Mouse (Mus musculus): Measurements from ENCODE around the gene Snd1. TPM values are rescaled to one million over a fixed set of nuclear protein-coding genes. Genes with fewer than 3 reads are reported as not detected.

The Snd1 gene
- polyA plus RNA-seq, 1 experiment from 2014 or later: 34.9 TPM

- Histone ChIP-seq H3K4me1 (ENCODE audit: insufficient read depth) (peaks cover 8% of the 10 kb centered on the region), H3K27ac (ENCODE audit: low read depth) (no peak overlapping the region), H3K9ac (replicated peaks) (no peak overlapping the region), H3K27me3 (ENCODE audit: insufficient read depth, low read length) (no peaks in the 10 kb centered on the region), H3K4me3 (ENCODE audit: low read depth, low read length) (no peak overlapping the region), H3K36me3 (replicated peaks; ENCODE audit: insufficient read depth, low read length) (0 out of 2 replicates have a peak, but pooled peaks cover 3% of the 10 kb centered on the region), H3K4me2 (ENCODE audit: low read depth, low read length) (no peak overlapping the region), H3K9me3 (ENCODE audit: low read length) (no peaks in the 10 kb centered on the region)
- ATAC-seq (no peak), DNase-seq (no peak)
- 81% methylated on average over 2 of the region's 2 CpGs for WGBS (ENCODE audit: insufficient replicate concordance)
- no peak for TF ChIP-seq CTCF (IDR thresholded peaks at IDR 0.05; ENCODE audit: low read depth)
- no peak for TF ChIP-seq EP300 (IDR thresholded peaks at IDR 0.05; ENCODE audit: low read depth)
These were observed 378.7 kb downstream of the Snd1 start for GRCm38 (mm10) chr6:28853654-28854053.

- H3K9ac ChIP-seq (replicated peaks): no peak overlapping the region
- TF ChIP-seq EP300 (IDR thresholded peaks at IDR 0.05; ENCODE audit: low read depth) (no peak), CTCF (IDR thresholded peaks at IDR 0.05; ENCODE audit: low read depth) (no peak)
- no peak overlapping the region for H3K27ac ChIP-seq (ENCODE audit: low read depth)
- DNase-seq (no peak), ATAC-seq (no peak)
- peaks cover 8% of the 10 kb centered on the region for H3K4me1 ChIP-seq (ENCODE audit: insufficient read depth)
- WGBS (ENCODE audit: insufficient replicate concordance): 81% methylated on average over 8 of the region's 8 CpGs
- no peak overlapping the region for H3K4me3 ChIP-seq (ENCODE audit: low read depth, low read length)
- no peaks in the 10 kb centered on the region for H3K27me3 ChIP-seq (ENCODE audit: insufficient read depth, low read length)
- no peaks in the 10 kb centered on the region for H3K9me3 ChIP-seq (ENCODE audit: low read length)
- no peak overlapping the region for H3K4me2 ChIP-seq (ENCODE audit: low read depth, low read length)
- H3K36me3 ChIP-seq (replicated peaks; ENCODE audit: insufficient read depth, low read length): 0 out of 2 replicates have a peak, but pooled peaks cover 6% of the 10 kb centered on the region
These were observed 379.7 kb downstream of the Snd1 start for GRCm38 (mm10) chr6:28854598-28854997.

GRCm38 (mm10) chr6:28855442-28855841 is 380.5 kb downstream of the Snd1 start:
- ATAC-seq (no peak), DNase-seq (no peak)
- Histone ChIP-seq H3K4me1 (ENCODE audit: insufficient read depth) (peaks cover 8% of the 10 kb centered on the region), H3K27ac (ENCODE audit: low read depth) (no peak overlapping the region), H3K9ac (replicated peaks) (no peak overlapping the region), H3K4me3 (ENCODE audit: low read depth, low read length) (no peak overlapping the region), H3K4me2 (ENCODE audit: low read depth, low read length) (no peak overlapping the region), H3K27me3 (ENCODE audit: insufficient read depth, low read length) (no peaks in the 10 kb centered on the region), H3K9me3 (ENCODE audit: low read length) (no peaks in the 10 kb centered on the region), H3K36me3 (replicated peaks; ENCODE audit: insufficient read depth, low read length) (0 out of 2 replicates have a peak, but pooled peaks cover 6% of the 10 kb centered on the region)
- TF ChIP-seq EP300 (IDR thresholded peaks at IDR 0.05; ENCODE audit: low read depth) (no peak), CTCF (IDR thresholded peaks at IDR 0.05; ENCODE audit: low read depth) (no peak)
- WGBS (ENCODE audit: insufficient replicate concordance): 68% methylated on average over 3 of the region's 3 CpGs

GRCm38 (mm10) chr6:28856789-28857188 is 381.9 kb downstream of the Snd1 start:
- DNase-seq (no peak), ATAC-seq (no peak)
- Histone ChIP-seq H3K27ac (ENCODE audit: low read depth) (no peak overlapping the region), H3K27me3 (ENCODE audit: insufficient read depth, low read length) (no peaks in the 10 kb centered on the region), H3K4me1 (ENCODE audit: insufficient read depth) (peaks cover 8% of the 10 kb centered on the region), H3K9me3 (ENCODE audit: low read length) (no peaks in the 10 kb centered on the region), H3K9ac (replicated peaks) (no peak overlapping the region), H3K4me3 (ENCODE audit: low read depth, low read length) (no peak overlapping the region), H3K4me2 (ENCODE audit: low read depth, low read length) (no peak overlapping the region), H3K36me3 (replicated peaks; ENCODE audit: insufficient read depth, low read length) (0 out of 2 replicates have a peak, but pooled peaks cover 6% of the 10 kb centered on the region)
- WGBS (ENCODE audit: insufficient replicate concordance): 49% methylated on average over 4 of the region's 4 CpGs
- TF ChIP-seq CTCF (IDR thresholded peaks at IDR 0.05; ENCODE audit: low read depth) (no peak), EP300 (IDR thresholded peaks at IDR 0.05; ENCODE audit: low read depth) (no peak)

- Histone ChIP-seq H3K27me3 (ENCODE audit: insufficient read depth, low read length) (no peaks in the 10 kb centered on the region), H3K9ac (replicated peaks) (no peak overlapping the region), H3K4me3 (ENCODE audit: low read depth, low read length) (no peak overlapping the region), H3K4me1 (ENCODE audit: insufficient read depth) (peaks cover 8% of the 10 kb centered on the region), H3K36me3 (replicated peaks; ENCODE audit: insufficient read depth, low read length) (0 out of 2 replicates have a peak, but pooled peaks cover 6% of the 10 kb centered on the region), H3K27ac (ENCODE audit: low read depth) (no peak overlapping the region), H3K9me3 (ENCODE audit: low read length) (no peaks in the 10 kb centered on the region), H3K4me2 (ENCODE audit: low read depth, low read length) (no peak overlapping the region)
- DNase-seq (no peak), ATAC-seq (0 out of 2 replicates have a peak, but pooled peaks have one; percentile 17)
- WGBS (ENCODE audit: insufficient replicate concordance): 38% methylated on average over 2 of the region's 2 CpGs
- TF ChIP-seq CTCF (IDR thresholded peaks at IDR 0.05; ENCODE audit: low read depth) (no peak), EP300 (IDR thresholded peaks at IDR 0.05; ENCODE audit: low read depth) (no peak)
These were observed 382.6 kb downstream of the Snd1 start for GRCm38 (mm10) chr6:28857198-28858180.

- 0 out of 2 replicates have a peak, but pooled peaks cover 6% of the 10 kb centered on the region for H3K36me3 ChIP-seq (replicated peaks; ENCODE audit: insufficient read depth, low read length)
- TF ChIP-seq EP300 (IDR thresholded peaks at IDR 0.05; ENCODE audit: low read depth) (no peak), CTCF (IDR thresholded peaks at IDR 0.05; ENCODE audit: low read depth) (no peak)
- no peaks in the 10 kb centered on the region for H3K27me3 ChIP-seq (ENCODE audit: insufficient read depth, low read length)
- WGBS (ENCODE audit: insufficient replicate concordance): 75% methylated on average over 2 of the region's 2 CpGs
- H3K4me2 ChIP-seq (ENCODE audit: low read depth, low read length): no peak overlapping the region
- H3K9ac ChIP-seq (replicated peaks): no peak overlapping the region
- DNase-seq: no peak
- H3K27ac ChIP-seq (ENCODE audit: low read depth): no peak overlapping the region
- no peak overlapping the region for H3K4me3 ChIP-seq (ENCODE audit: low read depth, low read length)
- no peak for ATAC-seq
- H3K4me1 ChIP-seq (ENCODE audit: insufficient read depth): peaks cover 8% of the 10 kb centered on the region
- H3K9me3 ChIP-seq (ENCODE audit: low read length): no peaks in the 10 kb centered on the region
These were observed 384.2 kb downstream of the Snd1 start for GRCm38 (mm10) chr6:28859094-28859493.

Data from liver, postnatal 0 days (tissue).